Mouse (Mus musculus) neural tube, embryonic 13.5 days (tissue): ENCODE results near the gene Ccdc69. TPM values are rescaled to one million over a fixed set of nuclear protein-coding genes. Genes with fewer than 3 reads are reported as not detected.

Experiments used
- ATAC-seq: fragments of 200-750 bp; cut with Nextera tagmentation; 2 replicates; pipeline ENCODE4 v1.8.0; 2017; ENCODE audit warnings: low read depth, mild to moderate bottlenecking, moderate TSS enrichment, moderate library complexity
- H3K27ac ChIP-seq: fragments of 300-500 bp; sonication (generic); replicated peaks from 2 replicates; pipeline ENCODE4 v1.5.1; 2015; ENCODE audit warnings: moderate library complexity, mild to moderate bottlenecking, inconsistent platforms
- H3K27me3 ChIP-seq: fragments of 300-500 bp; sonication (generic); 2 replicates; pipeline ENCODE4 v1.6.1; 2015; ENCODE audit warnings: mild to moderate bottlenecking, inconsistent platforms
- H3K36me3 ChIP-seq: fragments of 300-500 bp; sonication (generic); 2 replicates; pipeline ENCODE4 v1.6.1; 2015; ENCODE audit warnings: mild to moderate bottlenecking, inconsistent platforms
- H3K4me1 ChIP-seq: fragments of 300-500 bp; sonication (generic); replicated peaks from 2 replicates; pipeline ENCODE4 v1.6.1; 2015; ENCODE audit warnings: inconsistent platforms
- H3K4me2 ChIP-seq: fragments of 300-500 bp; sonication (generic); 2 replicates; pipeline ENCODE4 v1.6.1; 2015; ENCODE audit warnings: inconsistent platforms, mild to moderate bottlenecking, moderate library complexity
- H3K4me3 ChIP-seq: fragments of 300-500 bp; sonication (generic); 2 replicates; pipeline ENCODE4 v1.5.1; 2015; ENCODE audit warnings: mild to moderate bottlenecking, inconsistent platforms
- H3K9ac ChIP-seq: fragments of 300-500 bp; sonication (generic); 2 replicates; pipeline ENCODE4 v1.6.1; 2015; ENCODE audit warnings: moderate library complexity, mild to moderate bottlenecking, inconsistent platforms
- H3K9me3 ChIP-seq: fragments of 300-500 bp; sonication (generic); 2 replicates; pipeline ENCODE4 v1.6.1; 2016; ENCODE audit warnings: inconsistent platforms
- WGBS: fragments of 180-500 bp; shearing (Covaris S2); methylation state at CpG from one replicate; pipeline ENCODE4 v1.1.7; 2015; 5-methylcytosine and 5-hydroxymethylcytosine counted together
- polyA plus RNA-seq: library from polyadenylated mRNA; unstranded; fragments of >200 nt; fragmentation: Nextera tagmentation; extraction: Ambion mirVana; gene quantifications from 2 replicates; pipeline ENCODE4 v1.2.1, GENCODE M21; 2015

The Ccdc69 gene
- polyA plus RNA-seq, 1 experiment from 2014 or later: 0.50 TPM

GRCm38 (mm10) chr11:55093096-55093495 is 15.2 kb upstream of the Ccdc69 start:
- no peak for ATAC-seq
- WGBS: 88% methylated on average over 7 of the region's 7 CpGs
- H3K27ac ChIP-seq: no peak overlapping the region

DNA sequence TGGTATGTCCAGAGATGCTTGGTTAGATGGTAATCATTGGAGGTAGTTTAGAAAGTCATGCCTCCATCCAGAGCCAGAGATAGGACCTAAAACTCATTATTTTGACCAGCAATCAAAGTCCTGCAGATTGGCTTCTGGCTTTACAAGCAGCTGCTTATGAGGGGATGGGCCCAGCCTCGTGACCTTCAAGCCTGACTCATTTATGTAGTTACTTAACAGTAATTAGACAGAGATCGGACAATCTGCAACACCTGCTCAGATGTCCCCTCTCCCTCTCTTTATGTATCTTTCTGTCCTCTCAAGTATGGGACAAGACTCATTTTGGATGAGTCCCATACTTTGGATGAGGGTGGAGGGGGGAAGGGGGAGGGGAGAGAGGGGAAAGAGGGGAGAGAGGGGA is 12.0 kb upstream of the Ccdc69 start:
- Histone ChIP-seq H3K27ac (no peak overlapping the region), H3K9ac (no peak overlapping the region), H3K9me3 (no peaks in the 10 kb centered on the region), H3K27me3 (no peaks in the 10 kb centered on the region), H3K36me3 (no peaks in the 10 kb centered on the region), H3K4me1 (no peaks in the 10 kb centered on the region), H3K4me2 (no peak overlapping the region), H3K4me3 (no peak overlapping the region)
- 86% methylated on average over 2 of the region's 2 CpGs for WGBS
- ATAC-seq: no peak

More at GRCm38 (mm10) chr11:55093096-55093495, 15.2 kb upstream of the Ccdc69 start:
- no peaks in the 10 kb centered on the region for H3K9me3 ChIP-seq
- no peak overlapping the region for H3K4me3 ChIP-seq
- H3K36me3 ChIP-seq: no peaks in the 10 kb centered on the region
- H3K27me3 ChIP-seq: no peaks in the 10 kb centered on the region
- H3K4me1 ChIP-seq: peaks cover 9% of the 10 kb centered on the region
- no peak overlapping the region for H3K9ac ChIP-seq
- no peak overlapping the region for H3K4me2 ChIP-seq

DNA sequence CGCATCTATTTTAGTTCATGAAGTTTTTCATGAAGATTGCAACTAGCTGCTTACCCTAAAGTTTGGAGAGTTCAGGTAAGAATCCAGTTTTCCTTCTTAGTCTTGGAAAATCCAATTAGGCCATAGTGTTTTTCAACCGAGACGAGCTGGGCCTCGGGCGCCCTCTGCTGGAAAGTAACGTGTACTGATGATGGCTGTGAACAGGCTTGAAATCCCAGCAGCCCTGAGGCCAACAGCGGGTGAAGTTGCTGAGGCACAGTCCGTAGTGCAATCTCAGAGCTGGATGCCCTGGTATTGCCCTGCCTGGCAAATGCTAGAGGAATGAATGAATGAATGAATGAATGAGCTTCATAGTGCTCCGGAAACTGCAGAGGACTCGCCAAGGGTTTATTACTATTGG is 9.1 kb upstream of the Ccdc69 start:
- no peak overlapping the region for H3K9ac ChIP-seq

DNA sequence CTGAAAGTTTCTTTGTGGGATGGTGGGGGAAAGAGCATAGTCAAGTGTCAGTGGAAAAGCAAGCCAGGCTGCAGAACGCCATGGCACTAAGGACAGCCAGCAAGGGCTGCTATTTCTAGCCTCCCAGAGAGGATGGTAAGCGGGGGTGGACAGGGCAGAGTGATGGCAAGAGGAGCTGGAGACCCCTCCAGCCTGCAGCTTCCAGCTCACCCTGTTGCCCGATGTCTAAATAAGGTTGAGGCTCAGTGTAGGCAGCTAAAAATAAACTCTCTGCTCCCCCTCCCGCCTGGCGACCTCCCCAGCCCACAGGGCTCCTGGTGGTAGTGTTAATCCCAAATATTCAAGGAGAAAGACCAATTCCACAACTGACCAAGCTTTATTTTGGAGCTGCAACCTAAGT is 7.5 kb upstream of the Ccdc69 start:
- no peaks in the 10 kb centered on the region for H3K27me3 ChIP-seq
- no peak overlapping the region for H3K4me3 ChIP-seq
- H3K4me1 ChIP-seq: no peaks in the 10 kb centered on the region
- no peaks in the 10 kb centered on the region for H3K36me3 ChIP-seq
- H3K9ac ChIP-seq: no peak overlapping the region
- WGBS: 63% methylated on average over 5 of the region's 5 CpGs
- H3K27ac ChIP-seq: no peak overlapping the region
- H3K9me3 ChIP-seq: no peaks in the 10 kb centered on the region
- no peak overlapping the region for H3K4me2 ChIP-seq
- no peak for ATAC-seq

More for the DNA sequence above, 9.1 kb upstream of the Ccdc69 start:
- ATAC-seq: 0 out of 2 replicates have a peak, but pooled peaks have one; percentile 40
- Histone ChIP-seq H3K27ac (no peak overlapping the region), H3K4me1 (no peaks in the 10 kb centered on the region), H3K36me3 (no peaks in the 10 kb centered on the region), H3K9me3 (no peaks in the 10 kb centered on the region), H3K4me2 (no peak overlapping the region), H3K4me3 (no peak overlapping the region), H3K27me3 (no peaks in the 10 kb centered on the region)
- WGBS: 5% methylated on average over 10 of the region's 10 CpGs

DNA sequence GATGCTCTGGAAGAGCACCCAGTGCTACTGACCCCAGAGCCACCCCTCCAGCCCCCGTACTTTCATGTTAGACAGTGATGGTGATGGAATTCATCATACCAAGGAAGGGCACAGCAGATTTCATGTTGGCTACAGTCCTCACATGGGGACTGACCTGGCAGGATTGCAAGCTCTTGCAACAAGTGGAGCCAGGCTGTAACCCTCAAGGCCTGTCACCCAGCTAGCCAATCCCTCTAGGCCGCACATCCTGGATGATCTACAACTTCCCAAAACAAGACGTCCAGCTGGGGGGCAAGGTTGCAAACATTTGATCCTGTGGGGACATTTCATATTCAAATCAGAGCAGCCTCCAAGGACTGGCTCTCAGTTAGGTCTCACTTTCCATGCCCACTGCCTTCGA is 6.7 kb upstream of the Ccdc69 start:
- Histone ChIP-seq H3K4me2 (no peak overlapping the region), H3K27me3 (no peaks in the 10 kb centered on the region), H3K27ac (no peak overlapping the region), H3K9ac (no peak overlapping the region), H3K4me3 (no peak overlapping the region), H3K9me3 (no peaks in the 10 kb centered on the region), H3K36me3 (no peaks in the 10 kb centered on the region), H3K4me1 (no peaks in the 10 kb centered on the region)
- ATAC-seq: no peak
- 69% methylated on average over 4 of the region's 4 CpGs for WGBS

DNA sequence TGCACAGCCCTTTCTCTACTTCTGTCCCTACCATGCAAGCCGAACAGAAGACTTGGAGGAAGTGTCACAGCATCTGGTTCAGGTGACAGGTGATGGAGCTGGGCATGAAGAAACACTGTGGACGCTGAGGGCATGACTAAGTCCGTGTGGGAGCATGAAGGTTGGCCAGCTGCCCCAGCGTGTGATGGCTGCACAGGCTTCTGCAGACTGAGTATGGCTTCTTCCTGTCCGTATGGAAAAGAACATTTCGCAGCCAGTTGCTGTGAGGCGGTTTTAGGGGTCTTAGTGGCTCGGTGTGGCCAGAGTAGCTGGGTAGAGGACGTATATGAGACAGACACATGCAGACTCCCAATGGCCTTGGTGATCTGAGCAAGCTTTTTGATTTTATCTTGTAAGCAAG is 3.3 kb upstream of the Ccdc69 start:
- H3K4me1 ChIP-seq: peaks cover 16% of the 10 kb centered on the region
- no peak overlapping the region for H3K4me3 ChIP-seq
- no peak for ATAC-seq
- H3K27me3 ChIP-seq: peaks cover 28% of the 10 kb centered on the region
- H3K4me2 ChIP-seq: no peak overlapping the region
- H3K9me3 ChIP-seq: no peaks in the 10 kb centered on the region
- no peaks in the 10 kb centered on the region for H3K36me3 ChIP-seq
- WGBS: 91% methylated on average over 9 of the region's 9 CpGs
- no peak overlapping the region for H3K27ac ChIP-seq
- H3K9ac ChIP-seq: no peak overlapping the region

DNA sequence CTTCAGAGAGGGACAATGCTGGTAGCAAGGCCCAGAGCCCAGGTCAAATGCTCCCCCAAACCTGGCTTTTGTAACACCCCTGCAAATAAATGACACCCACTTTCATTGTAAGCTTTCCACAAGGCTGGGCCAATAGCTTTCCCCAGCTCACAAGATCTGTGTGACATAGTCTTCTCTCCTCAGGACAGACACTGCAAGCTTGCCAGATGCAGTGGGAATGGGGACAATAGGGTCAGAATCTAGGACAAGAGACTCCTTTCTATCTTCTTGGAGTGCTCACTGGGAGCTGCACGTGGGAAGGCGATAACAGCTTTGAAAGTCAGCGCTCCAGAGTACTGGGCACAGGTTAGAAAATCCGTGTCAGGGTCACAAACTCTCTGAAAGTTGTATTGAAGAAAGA is 1.2 kb upstream of the Ccdc69 start:
- H3K9me3 ChIP-seq: no peaks in the 10 kb centered on the region
- no peak overlapping the region for H3K4me3 ChIP-seq
- no peaks in the 10 kb centered on the region for H3K36me3 ChIP-seq
- H3K27me3 ChIP-seq: peaks cover 30% of the 10 kb centered on the region
- no peak overlapping the region for H3K4me2 ChIP-seq
- 53% methylated on average over 4 of the region's 4 CpGs for WGBS
- H3K9ac ChIP-seq: no peak overlapping the region
- H3K4me1 ChIP-seq: peaks cover 16% of the 10 kb centered on the region
- H3K27ac ChIP-seq: no peak overlapping the region
- no peak for ATAC-seq

GRCm38 (mm10) chr11:55078502-55078901 is 571 bp upstream of the Ccdc69 start:
- Histone ChIP-seq H3K4me2 (peak overlapping the region; percentile 78), H3K27me3 (peaks cover 30% of the 10 kb centered on the region), H3K9me3 (no peaks in the 10 kb centered on the region), H3K4me3 (peak overlapping the region; percentile 44; the same call in 1 of the 2 replicates), H3K9ac (no peak overlapping the region; the same call in 1 of the 2 replicates), H3K36me3 (no peaks in the 10 kb centered on the region), H3K27ac (no peak overlapping the region), H3K4me1 (peaks cover 16% of the 10 kb centered on the region)
- 50% methylated on average over 3 of the region's 3 CpGs for WGBS
- no peak for ATAC-seq

DNA sequence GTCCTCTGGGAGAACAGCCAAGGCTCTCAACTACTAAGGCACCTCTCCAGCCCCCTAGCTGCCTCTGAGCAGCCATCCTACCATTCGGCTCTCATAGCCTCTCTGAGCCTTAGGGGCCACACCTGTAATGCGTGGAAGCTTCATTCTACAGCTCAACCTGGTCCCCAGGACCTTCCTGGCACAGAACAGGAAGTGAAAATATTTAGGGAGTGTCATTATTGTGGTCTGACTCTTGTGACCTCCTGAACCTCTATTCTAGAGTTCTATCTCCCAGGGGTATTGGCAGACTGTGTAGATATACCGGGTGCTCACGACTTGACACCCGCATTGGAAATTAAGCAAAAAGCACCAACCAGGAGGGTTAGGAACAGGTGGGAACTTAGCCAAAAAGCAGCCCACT is 1.7 kb downstream of the Ccdc69 start:
- 94% methylated on average over 5 of the region's 5 CpGs for WGBS

GRCm38 (mm10) chr11:55075602-55076001 is 2.3 kb downstream of the Ccdc69 start:
- Histone ChIP-seq H3K27ac (no peak overlapping the region), H3K36me3 (no peaks in the 10 kb centered on the region), H3K9ac (no peak overlapping the region), H3K4me2 (no peak overlapping the region), H3K9me3 (no peaks in the 10 kb centered on the region), H3K4me3 (no peak overlapping the region), H3K27me3 (peaks cover 30% of the 10 kb centered on the region), H3K4me1 (peaks cover 16% of the 10 kb centered on the region)
- ATAC-seq: no peak
- 51% methylated on average over 2 of the region's 2 CpGs for WGBS

More for the DNA sequence above, 1.7 kb downstream of the Ccdc69 start:
- H3K9me3 ChIP-seq: no peaks in the 10 kb centered on the region
- no peak for ATAC-seq
- no peak overlapping the region for H3K27ac ChIP-seq
- no peak overlapping the region for H3K9ac ChIP-seq
- H3K36me3 ChIP-seq: no peaks in the 10 kb centered on the region
- no peak overlapping the region for H3K4me2 ChIP-seq
- H3K27me3 ChIP-seq: peaks cover 30% of the 10 kb centered on the region
- H3K4me1 ChIP-seq: peaks cover 16% of the 10 kb centered on the region
- no peak overlapping the region for H3K4me3 ChIP-seq

GRCm38 (mm10) chr11:55073191-55073590 is 4.7 kb downstream of the Ccdc69 start:
- Histone ChIP-seq H3K4me2 (no peak overlapping the region), H3K9me3 (no peaks in the 10 kb centered on the region), H3K27ac (no peak overlapping the region), H3K4me1 (peaks cover 12% of the 10 kb centered on the region), H3K4me3 (no peak overlapping the region), H3K36me3 (no peaks in the 10 kb centered on the region), H3K9ac (no peak overlapping the region), H3K27me3 (peaks cover 18% of the 10 kb centered on the region)
- WGBS: 84% methylated on average over 10 of the region's 10 CpGs
- no peak for ATAC-seq

GRCm38 (mm10) chr11:55072467-55072866 is 5.5 kb downstream of the Ccdc69 start:
- no peak overlapping the region for H3K27ac ChIP-seq
- 86% methylated on average over 8 of the region's 8 CpGs for WGBS

DNA sequence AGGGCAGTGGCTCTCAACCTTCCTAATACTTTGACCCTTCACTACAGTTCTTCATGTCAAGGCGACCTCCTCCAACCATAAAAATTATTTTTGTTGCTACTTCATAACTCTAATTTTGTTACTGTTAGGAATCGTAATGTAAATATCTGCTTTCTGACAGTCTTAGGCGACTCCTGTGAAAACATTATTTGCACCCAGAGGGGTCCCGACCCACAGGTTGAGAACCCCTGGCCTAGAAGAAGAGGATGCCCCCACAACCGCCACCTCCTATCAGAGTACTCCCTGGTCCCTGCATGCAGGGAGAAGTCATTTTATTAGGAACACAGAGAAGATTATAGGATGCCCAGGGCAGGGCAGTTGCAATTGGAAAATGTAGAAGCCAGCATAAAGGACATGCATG is 6.6 kb downstream of the Ccdc69 start:
- WGBS: 94% methylated on average over 5 of the region's 5 CpGs
- no peaks in the 10 kb centered on the region for H3K9me3 ChIP-seq
- no peaks in the 10 kb centered on the region for H3K4me1 ChIP-seq
- peaks cover 3% of the 10 kb centered on the region for H3K27me3 ChIP-seq
- no peak overlapping the region for H3K4me2 ChIP-seq
- H3K36me3 ChIP-seq: no peaks in the 10 kb centered on the region
- ATAC-seq: no peak
- no peak overlapping the region for H3K4me3 ChIP-seq
- no peak overlapping the region for H3K9ac ChIP-seq
- no peak overlapping the region for H3K27ac ChIP-seq

More at GRCm38 (mm10) chr11:55072467-55072866, 5.5 kb downstream of the Ccdc69 start:
- Histone ChIP-seq H3K4me1 (peaks cover 5% of the 10 kb centered on the region), H3K9me3 (no peaks in the 10 kb centered on the region), H3K4me2 (no peak overlapping the region), H3K27me3 (peaks cover 15% of the 10 kb centered on the region), H3K4me3 (no peak overlapping the region), H3K9ac (no peak overlapping the region), H3K36me3 (no peaks in the 10 kb centered on the region)
- ATAC-seq: no peak
